Mouse (Mus musculus) kidney, postnatal 4 days (tissue): Measurements from ENCODE around the gene Csrp3.
A peak's percentile ranks its signal among the peaks of the same experiment; 100 is the strongest.

ENCODE experiments used
- DNase-seq, 2 experiments: peaks; one replicate each; pipeline ENCODE4 v3.0.0; 2021; ENCODE audit warnings: mixed read lengths in 2 of 2

Gene Csrp3

GRCm38 (mm10) chr7:48847820-48848650, at the start of gene Csrp3:
Gene Csrp3 (minus strand): TSS chr7:48848033.
- DNase-seq = no peak

- DNase-seq = no peak
These were observed 48.2 kb upstream of the Csrp3 start for GRCm38 (mm10) chr7:48896051-48896450.

- no peak for DNase-seq
These were observed 47.6 kb upstream of the Csrp3 start for GRCm38 (mm10) chr7:48895475-48895874.

DNA sequence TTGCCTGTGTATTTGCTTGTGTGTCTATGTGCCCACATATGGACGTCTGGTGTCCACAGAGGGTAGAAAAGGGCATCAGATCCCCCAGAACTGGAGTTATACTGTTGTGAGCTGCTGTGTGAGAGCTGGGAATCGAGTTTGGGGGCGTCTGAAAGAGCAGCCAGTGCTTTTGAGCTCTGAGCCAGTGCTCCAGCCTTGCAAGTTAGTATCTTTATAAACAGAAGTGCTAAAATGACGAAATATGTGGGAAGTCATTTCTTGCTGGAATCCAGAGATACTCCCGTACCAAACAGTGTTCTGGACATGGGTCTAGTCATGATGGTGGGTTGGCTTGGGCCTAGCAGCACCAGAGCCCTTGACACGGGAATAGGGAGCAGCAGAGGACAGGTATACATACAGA, 46.9 kb upstream of the Csrp3 start:
- no peak for DNase-seq

DNA sequence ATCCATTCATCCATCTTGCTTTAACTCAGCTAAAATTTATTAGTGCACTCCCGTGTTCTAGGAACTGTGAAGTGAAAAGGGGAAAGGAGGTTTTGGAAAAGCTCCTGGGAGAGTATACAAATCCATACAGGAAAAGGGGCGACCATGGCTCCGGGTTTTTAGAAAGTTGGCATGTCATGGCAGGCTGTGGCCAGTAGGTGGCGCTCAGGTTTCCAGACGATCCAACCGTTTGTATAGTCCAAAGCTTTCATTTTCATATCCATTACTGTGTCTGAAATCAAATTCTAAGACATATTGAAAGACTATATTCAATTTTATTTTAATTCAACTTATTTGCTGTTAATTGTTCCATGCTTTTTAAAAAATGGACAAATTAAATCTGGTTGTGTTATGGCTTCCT, 46.3 kb upstream of the Csrp3 start:
- peak; percentile 82 to 83 for DNase-seq

DNA sequence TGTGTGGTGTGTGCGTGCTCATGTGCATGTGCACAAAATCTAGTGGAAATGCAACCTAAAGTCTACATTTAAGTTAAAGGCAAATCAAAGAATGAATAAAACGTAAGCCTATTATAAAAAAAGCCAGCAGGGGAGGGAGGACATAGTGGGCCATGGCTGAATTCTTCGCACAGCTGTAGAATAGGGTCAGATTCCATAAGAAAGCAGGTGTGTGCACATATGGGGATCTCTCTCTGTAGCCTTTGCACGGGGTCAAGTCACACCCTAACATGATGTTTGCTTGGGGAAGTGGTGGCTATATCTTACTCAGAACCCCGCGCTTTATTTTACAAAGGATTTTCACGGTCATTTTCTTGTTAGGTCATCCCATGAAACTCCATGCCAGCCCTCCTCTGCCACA, 45.3 kb upstream of the Csrp3 start:
- no peak for DNase-seq

GRCm38 (mm10) chr7:48891029-48891428, 43.2 kb upstream of the Csrp3 start:
- DNase-seq = no peak

- DNase-seq = no peak
These were observed 40.9 kb upstream of the Csrp3 start for GRCm38 (mm10) chr7:48888751-48889150.

GRCm38 (mm10) chr7:48887973-48888372, 40.1 kb upstream of the Csrp3 start:
- peak in 1 of 2 experiments; percentile 49 for DNase-seq

GRCm38 (mm10) chr7:48884266-48884611, 36.4 kb upstream of the Csrp3 start:
- no peak for DNase-seq

GRCm38 (mm10) chr7:48883525-48884265, 35.9 kb upstream of the Csrp3 start:
- DNase-seq = no peak

DNA sequence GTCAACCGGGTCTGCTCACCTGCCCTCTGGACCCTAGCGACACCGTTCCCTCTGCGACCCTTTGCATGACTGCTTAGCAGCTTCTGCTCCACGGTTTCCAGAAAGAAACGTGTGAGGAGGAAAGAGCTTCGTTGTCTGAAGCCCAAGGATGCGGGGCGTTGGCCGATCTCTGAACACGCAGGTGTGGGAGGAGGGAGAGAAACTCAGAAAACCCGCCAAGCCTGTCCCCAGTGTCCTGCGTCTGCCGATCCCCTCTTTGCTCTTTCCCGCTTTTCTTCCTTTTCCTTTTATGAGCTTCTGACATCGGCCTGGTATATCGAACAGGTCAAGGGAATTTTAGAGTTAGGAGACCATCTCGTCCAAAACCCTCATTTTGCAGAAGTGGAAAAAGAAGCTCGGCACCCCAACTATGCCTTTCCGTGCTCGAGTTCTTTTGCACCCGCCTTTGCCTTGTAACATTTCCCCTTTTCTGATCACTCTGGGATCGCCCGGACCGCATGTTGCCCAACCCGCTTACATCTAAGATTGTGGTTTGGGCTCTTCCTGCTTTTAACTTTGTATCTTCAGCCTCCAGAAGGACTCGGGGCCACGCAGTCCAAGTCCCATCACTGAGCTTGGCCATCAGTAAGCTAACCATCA, 34.3 kb upstream of the Csrp3 start:
- peak; percentile 29 to 39 for DNase-seq

DNA sequence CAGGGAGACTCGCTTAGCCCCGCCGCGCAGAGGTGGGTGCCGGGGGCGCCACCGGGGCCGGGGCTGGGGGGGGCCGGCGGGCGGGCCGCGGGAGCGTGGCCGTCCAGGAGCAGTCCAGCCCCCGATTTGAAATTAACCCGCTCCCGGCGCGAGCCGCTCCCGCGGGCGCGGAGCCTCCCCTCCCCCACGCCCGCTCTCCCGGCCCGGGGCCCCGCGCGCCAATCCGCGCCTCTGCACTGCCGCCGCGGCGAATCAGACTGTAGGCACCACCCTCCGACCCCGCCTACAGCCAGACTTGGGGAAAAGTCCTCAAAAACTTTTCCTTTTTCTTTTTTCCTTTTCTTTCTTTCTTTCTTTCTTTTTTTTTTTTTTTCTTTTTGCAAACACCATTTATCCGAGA, 33.7 kb upstream of the Csrp3 start, which contains the start of gene E2f8:
Gene E2f8, minus strand, starts transcription at position 111 of the 400 bp plus-strand sequence.
- DNase-seq = peak; percentile 87 to 92

DNA sequence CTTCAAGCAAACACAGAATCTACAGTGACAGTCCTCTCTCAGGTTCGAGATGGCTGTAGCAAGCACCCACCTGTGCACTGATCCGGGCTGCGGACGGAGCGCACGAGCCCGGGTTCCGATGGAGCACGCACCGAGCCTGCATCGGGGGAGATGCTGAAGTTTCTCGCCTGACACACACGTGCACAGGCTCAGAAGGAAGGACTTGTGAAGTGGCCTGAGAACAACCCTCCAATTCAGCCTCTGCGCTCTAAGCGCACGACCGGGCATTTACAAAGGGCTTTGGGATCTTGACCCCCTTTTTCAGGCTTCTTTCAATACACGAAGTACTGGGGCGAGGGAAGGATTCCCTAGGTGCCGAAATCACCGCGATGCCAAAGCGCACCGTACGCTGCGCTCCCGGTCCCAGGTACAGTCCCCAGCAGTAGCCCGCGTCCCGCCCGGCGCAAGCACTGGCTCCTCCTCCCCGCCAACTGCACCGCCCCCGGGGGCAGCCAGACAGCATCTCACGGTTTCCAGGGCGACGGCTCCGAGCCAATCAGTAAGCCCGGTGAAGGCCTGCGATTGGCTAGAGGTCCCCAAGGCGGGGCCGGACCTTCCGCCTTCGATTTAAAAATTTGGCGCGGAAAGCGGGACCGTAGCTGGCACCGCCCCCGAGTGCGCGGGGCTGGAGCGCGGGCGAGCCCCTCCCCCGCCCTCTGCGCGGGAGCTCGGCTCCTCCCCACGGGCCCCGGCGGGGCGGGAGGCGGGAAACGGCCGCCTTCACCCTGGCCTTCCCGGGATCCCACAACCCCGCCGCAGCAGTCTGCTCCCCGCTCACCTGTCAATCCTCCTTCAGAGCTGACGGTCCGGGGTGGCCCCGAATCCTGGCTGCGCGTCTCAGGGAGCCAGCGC, 33.0 kb upstream of the Csrp3 start:
- DNase-seq = peak; percentile 98

- no peak for DNase-seq
These were observed 31.7 kb upstream of the Csrp3 start for GRCm38 (mm10) chr7:48879574-48879973.

GRCm38 (mm10) chr7:48877786-48878390, 30.1 kb upstream of the Csrp3 start:
- DNase-seq = no peak

GRCm38 (mm10) chr7:48876526-48876925, 28.7 kb upstream of the Csrp3 start:
- peak; percentile 34 to 62 for DNase-seq

- no peak for DNase-seq
These were observed 27.3 kb upstream of the Csrp3 start for GRCm38 (mm10) chr7:48875096-48875495.

GRCm38 (mm10) chr7:48871292-48871691, 23.5 kb upstream of the Csrp3 start:
- no peak for DNase-seq

- DNase-seq = no peak
These were observed 22.8 kb upstream of the Csrp3 start for GRCm38 (mm10) chr7:48870579-48871180.

- no peak for DNase-seq
These were observed 22.3 kb upstream of the Csrp3 start for GRCm38 (mm10) chr7:48870144-48870543.

GRCm38 (mm10) chr7:48867576-48867975, 19.7 kb upstream of the Csrp3 start:
- no peak for DNase-seq
